Mouse (Mus musculus): ENCODE results near the gene Ceacam15.

Ceacam15 gene

GRCm38 (mm10) chr7:16629598-16630296 lies 45.8 kb downstream of the Ceacam15 start:
- peak; percentile 58 for DNase-seq (ENCODE audit: low spot score)

GRCm38 (mm10) chr7:16628096-16628771 lies 47.3 kb downstream of the Ceacam15 start:
- peak; percentile 72 for DNase-seq (ENCODE audit: low spot score)

GRCm38 (mm10) chr7:16623687-16624086 lies 51.8 kb downstream of the Ceacam15 start:
- no peak for DNase-seq (ENCODE audit: low spot score)

- DNase-seq (ENCODE audit: low spot score): no peak
Measured at GRCm38 (mm10) chr7:16623131-16623530, 52.4 kb downstream of the Ceacam15 start.
